Mouse (Mus musculus) forebrain, postnatal 0 days (tissue): ENCODE data around the gene Gm32742. TPM values are rescaled to one million over a fixed set of nuclear protein-coding genes. Genes with fewer than 3 reads are reported as not detected.

Experiments
- ATAC-seq: fragments of 200-750 bp; cut with Nextera tagmentation; 2 replicates; pipeline ENCODE4 v1.8.0; 2017; ENCODE audit warnings: mild to moderate bottlenecking, moderate library complexity
- DNase-seq: peaks from one replicate; pipeline ENCODE4 v3.0.0-alpha.2; 2015
- H3K27ac ChIP-seq: fragments of 300-500 bp; sonication (generic); 2 replicates; pipeline ENCODE4 v1.5.1; 2014; ENCODE audit warnings: low read depth, mild to moderate bottlenecking, antibody characterized with exemption, low read length, moderate library complexity, mixed read lengths
- H3K27me3 ChIP-seq: fragments of 300-500 bp; sonication (generic); 2 replicates; pipeline ENCODE4 v1.6.1; 2014; ENCODE audit warnings: mild to moderate bottlenecking, low read length, mixed read lengths; ENCODE audit not compliant: insufficient read depth
- H3K36me3 ChIP-seq: fragments of 300-500 bp; sonication (generic); 2 replicates; pipeline ENCODE4 v1.6.1; 2014; ENCODE audit warnings: mild to moderate bottlenecking, moderate library complexity; ENCODE audit not compliant: insufficient read depth
- H3K4me1 ChIP-seq: fragments of 300-500 bp; sonication (generic); 2 replicates; pipeline ENCODE4 v1.6.1; 2014; ENCODE audit warnings: antibody characterized with exemption; ENCODE audit not compliant: insufficient read depth
- H3K4me2 ChIP-seq: fragments of 300-500 bp; sonication (generic); 2 replicates; pipeline ENCODE4 v1.6.1; 2014; ENCODE audit warnings: low read depth, mild to moderate bottlenecking, moderate library complexity
- H3K4me3 ChIP-seq: fragments of 300-500 bp; sonication (generic); 2 replicates; pipeline ENCODE4 v1.5.1; 2014; ENCODE audit warnings: low read depth, low read length, mixed read lengths
- H3K9ac ChIP-seq: fragments of 300-500 bp; sonication (generic); 2 replicates; pipeline ENCODE4 v1.6.1; 2014; ENCODE audit warnings: mild to moderate bottlenecking
- H3K9me3 ChIP-seq: fragments of 300-500 bp; sonication (generic); 2 replicates; pipeline ENCODE4 v1.6.1; 2016; ENCODE audit warnings: low read length
- CTCF ChIP-seq: sonication (generic); IDR thresholded peaks from 2 replicates; pipeline ENCODE4 v1.5.1; 2016; ENCODE audit warnings: antibody characterized with exemption, control low read depth, low read depth
- WGBS: fragments of 180-500 bp; shearing (Covaris S2); extraction: QIAGEN DNeasy Blood & Tissue Kit; methylation state at CpG from one replicate; pipeline ENCODE4 v1.1.7; 2014; 5-methylcytosine and 5-hydroxymethylcytosine counted together
- polyA plus RNA-seq: library from polyadenylated mRNA; unstranded; fragments of >200 nt; fragmentation: Nextera tagmentation; extraction: Ambion mirVana; gene quantifications from 2 replicates; pipeline ENCODE4 v1.2.1, GENCODE M21; 2015
- total RNA-seq: library from RNA; depleted of rRNA; stranded (reverse); fragments of >200 nt; gene quantifications from 2 replicates; pipeline ENCODE4 v1.2.3, GENCODE M21; 2014

Gm32742 gene
- total and polyA plus RNA-seq, 2 experiments from 2014 or later, result 0.02 TPM; not detected in 1

DNA sequence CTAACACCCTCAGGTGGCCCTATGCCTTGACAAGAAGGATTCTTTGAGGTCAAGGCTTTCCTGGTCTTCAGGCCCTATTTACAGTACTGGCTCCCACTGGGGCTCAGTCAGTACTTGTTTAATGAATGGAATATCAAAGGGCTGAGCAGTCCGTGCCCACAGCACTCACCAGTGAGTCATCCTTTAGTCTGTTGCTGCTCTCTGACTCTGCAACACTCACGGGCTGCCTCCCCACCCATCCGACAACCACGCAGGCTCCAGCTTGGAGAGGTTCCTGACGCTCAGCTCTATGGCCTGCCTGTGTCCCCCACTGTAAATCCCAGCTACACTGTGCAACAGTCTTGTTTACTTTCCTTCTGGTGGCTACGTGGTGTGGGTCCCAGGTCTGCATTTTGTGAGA lies 5.0 kb upstream of the Gm32742 start:
- Histone ChIP-seq H3K4me3 (no peak overlapping the region), H3K9ac (no peak overlapping the region), H3K27me3 (no peaks in the 10 kb centered on the region), H3K9me3 (no peaks in the 10 kb centered on the region), H3K4me2 (no peak overlapping the region), H3K36me3 (no peaks in the 10 kb centered on the region), H3K4me1 (no peaks in the 10 kb centered on the region), H3K27ac (no peak overlapping the region)
- DNase-seq, result no peak
- ATAC-seq, result no peak
- no peak for TF ChIP-seq CTCF
- 80% methylated on average over 6 of the region's 6 CpGs for WGBS

DNA sequence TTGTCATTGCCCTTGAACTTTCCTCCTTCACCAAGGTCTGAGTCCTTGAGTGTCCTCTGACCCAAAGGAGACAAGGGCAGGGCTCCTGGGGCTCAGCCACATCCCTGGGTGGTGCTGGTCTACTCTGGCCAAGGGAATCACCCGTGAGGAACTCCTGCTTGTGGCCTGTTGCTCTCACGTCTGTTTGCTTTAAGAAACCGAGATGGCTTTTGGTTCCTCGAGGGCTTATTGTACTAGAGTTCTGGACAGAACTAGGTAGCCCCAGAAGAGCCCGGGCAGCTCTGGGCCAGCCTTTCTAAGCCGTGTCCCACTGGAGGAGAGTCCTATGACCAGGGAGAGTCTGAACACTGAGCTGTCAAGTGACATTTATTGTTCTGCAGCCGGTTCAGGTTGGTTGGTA lies 3.8 kb upstream of the Gm32742 start:
- ATAC-seq, result no peak
- H3K27ac ChIP-seq, result no peak overlapping the region
- H3K27me3 ChIP-seq, result no peaks in the 10 kb centered on the region
- H3K4me2 ChIP-seq, result no peak overlapping the region
- TF ChIP-seq CTCF, result no peak
- no peaks in the 10 kb centered on the region for H3K36me3 ChIP-seq
- H3K9ac ChIP-seq, result no peak overlapping the region
- H3K4me3 ChIP-seq, result no peak overlapping the region
- H3K4me1 ChIP-seq, result no peaks in the 10 kb centered on the region
- 88% methylated on average over 7 of the region's 7 CpGs for WGBS
- no peaks in the 10 kb centered on the region for H3K9me3 ChIP-seq
- no peak for DNase-seq

DNA sequence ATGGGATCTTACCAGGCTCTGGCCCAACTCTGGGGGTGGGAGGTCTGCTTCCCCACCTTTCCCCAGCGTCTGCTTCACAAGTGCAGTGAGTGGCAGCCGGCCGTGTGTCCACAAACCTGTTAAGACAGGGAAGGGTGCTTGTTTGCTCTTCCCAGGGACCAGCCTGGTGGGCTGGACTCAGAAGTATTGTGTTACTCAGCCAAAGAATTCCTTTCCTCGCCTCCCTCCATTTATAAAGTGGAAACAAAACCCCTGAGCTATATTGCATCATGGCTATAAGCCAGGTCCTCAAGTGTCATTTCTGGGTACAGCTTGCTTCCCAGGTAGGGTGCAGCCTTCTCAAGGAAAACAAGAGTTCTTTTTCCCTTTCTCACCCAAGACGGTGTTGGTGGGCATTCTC lies 3.4 kb upstream of the Gm32742 start:
- H3K4me2 ChIP-seq, result no peak overlapping the region
- H3K9ac ChIP-seq, result no peak overlapping the region
- no peaks in the 10 kb centered on the region for H3K9me3 ChIP-seq
- TF ChIP-seq CTCF, result no peak
- no peaks in the 10 kb centered on the region for H3K4me1 ChIP-seq
- H3K4me3 ChIP-seq, result no peak overlapping the region
- H3K27ac ChIP-seq, result no peak overlapping the region
- no peak for ATAC-seq
- H3K36me3 ChIP-seq, result no peaks in the 10 kb centered on the region
- no peaks in the 10 kb centered on the region for H3K27me3 ChIP-seq
- no peak for DNase-seq
- 63% methylated on average over 5 of the region's 5 CpGs for WGBS

DNA sequence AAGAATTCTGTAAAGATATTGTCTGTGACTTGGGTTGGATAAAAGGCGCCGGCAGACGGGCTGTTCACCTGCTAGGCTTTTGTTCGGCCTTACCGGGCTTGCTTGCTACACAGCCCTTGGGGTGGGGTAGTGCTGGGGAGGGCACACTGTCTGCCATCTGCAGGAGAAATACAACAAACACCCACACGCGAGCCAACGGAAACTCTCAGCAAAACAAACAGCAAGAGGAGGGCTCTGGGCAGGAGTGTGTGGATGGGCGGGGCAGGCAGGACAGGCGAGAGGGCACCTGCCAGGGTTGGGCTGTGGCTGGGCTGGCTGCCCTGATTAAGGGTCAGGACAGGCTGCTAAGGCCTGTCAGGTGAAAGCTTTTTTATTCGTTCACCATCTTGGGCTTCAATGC lies 2.6 kb upstream of the Gm32742 start:
- ATAC-seq (no peak), DNase-seq (no peak)
- Histone ChIP-seq H3K4me3 (no peak overlapping the region), H3K36me3 (no peaks in the 10 kb centered on the region), H3K4me1 (no peaks in the 10 kb centered on the region), H3K9me3 (no peaks in the 10 kb centered on the region), H3K9ac (no peak overlapping the region), H3K4me2 (no peak overlapping the region), H3K27me3 (no peaks in the 10 kb centered on the region), H3K27ac (no peak overlapping the region)
- TF ChIP-seq CTCF, result no peak
- WGBS, result 44% methylated on average over 11 of the region's 11 CpGs

DNA sequence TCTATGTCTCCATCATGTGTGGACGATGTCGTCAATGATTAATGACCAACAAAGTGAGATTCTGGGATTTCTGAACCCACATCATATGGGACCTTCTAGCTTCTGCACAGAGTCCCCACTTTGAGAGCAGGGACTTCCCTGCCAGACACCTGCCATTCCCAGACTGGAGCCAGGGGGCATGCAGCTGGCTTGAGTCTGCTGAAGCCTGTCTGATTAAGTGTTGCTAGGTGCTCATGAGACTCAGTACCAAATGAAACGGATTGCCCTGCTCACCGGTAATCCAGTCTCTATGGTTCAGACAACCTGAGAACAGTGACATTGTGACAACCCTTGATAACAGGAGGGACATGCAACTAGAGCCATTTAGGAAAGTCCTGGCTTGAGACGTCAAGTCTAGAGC lies 1.3 kb downstream of the Gm32742 start:
- Histone ChIP-seq H3K4me2 (no peak overlapping the region), H3K9me3 (no peaks in the 10 kb centered on the region), H3K36me3 (no peaks in the 10 kb centered on the region), H3K27me3 (no peaks in the 10 kb centered on the region), H3K9ac (no peak overlapping the region), H3K4me3 (no peak overlapping the region), H3K4me1 (no peaks in the 10 kb centered on the region), H3K27ac (no peak overlapping the region)
- no peak for ATAC-seq
- TF ChIP-seq CTCF, result peak; percentile 17; the same call in 1 of the 2 replicates
- 82% methylated on average over 5 of the region's 5 CpGs for WGBS
- DNase-seq, result no peak

DNA sequence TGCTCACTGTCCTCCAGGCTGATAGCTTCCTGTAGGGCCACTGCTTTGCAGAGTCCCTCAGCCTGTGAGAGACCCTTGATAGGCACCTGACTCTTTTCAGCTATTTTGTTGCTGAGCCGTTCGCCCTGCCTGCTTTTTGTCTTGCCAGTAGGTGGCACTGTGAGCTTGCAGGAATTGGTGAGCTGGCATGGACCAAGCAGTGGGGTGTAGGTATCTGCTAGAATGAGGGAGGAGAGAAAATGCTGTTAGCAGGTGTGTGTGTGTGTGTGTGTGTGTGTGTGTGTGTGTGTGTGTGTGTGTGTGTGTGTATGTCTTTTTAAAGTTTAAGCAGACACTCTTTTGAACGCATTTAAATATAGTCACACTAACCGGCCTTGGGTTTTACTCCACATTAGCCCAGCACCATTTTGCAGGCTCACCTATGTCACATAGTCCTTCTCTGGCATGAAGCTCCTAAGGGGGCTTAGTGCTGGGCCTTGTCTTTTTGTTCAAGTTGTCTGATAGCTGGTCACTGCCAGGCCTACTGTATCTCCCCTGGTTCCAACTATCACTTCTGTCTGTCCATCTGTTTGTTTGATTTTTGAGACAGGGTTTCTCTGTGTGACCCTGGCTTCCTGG lies 3.4 kb downstream of the Gm32742 start:
- no peaks in the 10 kb centered on the region for H3K9me3 ChIP-seq
- WGBS, result 32% methylated on average over 4 of the region's 4 CpGs
- peak; percentile 99 for TF ChIP-seq CTCF
- peak; percentile 85 for ATAC-seq
- no peak overlapping the region for H3K4me2 ChIP-seq
- DNase-seq, result peak; percentile 90
- H3K27ac ChIP-seq, result no peak overlapping the region
- H3K27me3 ChIP-seq, result no peaks in the 10 kb centered on the region
- H3K4me1 ChIP-seq, result no peaks in the 10 kb centered on the region
- no peak overlapping the region for H3K4me3 ChIP-seq
- H3K9ac ChIP-seq, result no peak overlapping the region
- H3K36me3 ChIP-seq, result no peaks in the 10 kb centered on the region

DNA sequence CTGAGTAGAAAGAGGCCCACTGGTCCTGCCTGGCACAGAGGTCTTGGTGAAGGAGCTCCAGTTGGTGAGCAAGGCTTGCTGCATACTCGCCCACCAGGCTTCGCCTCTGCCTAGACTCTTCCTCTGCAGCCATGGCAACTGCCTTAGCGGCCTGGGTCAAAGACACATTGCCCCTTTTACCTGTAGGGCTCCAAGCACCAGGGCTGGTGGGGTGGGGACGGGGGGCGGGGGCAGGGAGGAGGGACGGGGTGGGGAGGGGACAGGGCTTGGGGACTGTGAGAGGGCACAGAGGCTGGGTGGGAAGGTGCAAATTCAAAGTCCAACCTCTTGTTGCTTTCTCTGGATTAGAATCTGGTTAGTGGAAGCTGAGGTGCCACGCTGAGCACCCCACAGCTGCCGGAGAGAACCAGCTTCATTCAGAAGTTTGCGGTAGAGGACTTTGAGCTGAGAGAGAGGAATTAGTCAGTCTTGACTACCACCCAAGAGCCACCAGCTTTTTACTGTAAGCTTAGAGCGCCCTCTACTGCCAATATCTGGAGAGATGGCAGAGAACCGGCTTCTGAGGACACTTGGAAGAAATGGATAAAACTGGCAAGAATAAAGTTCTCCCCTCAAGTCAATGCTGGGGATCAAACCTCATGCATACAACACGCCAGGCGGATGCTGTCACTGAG lies 13.1 kb downstream of the Gm32742 start:
- DNase-seq (peak; percentile 95), ATAC-seq (peak; percentile 82)
- no peaks in the 10 kb centered on the region for H3K4me1 ChIP-seq
- H3K4me3 ChIP-seq, result no peak overlapping the region
- no peak overlapping the region for H3K4me2 ChIP-seq
- no peak overlapping the region for H3K27ac ChIP-seq
- no peaks in the 10 kb centered on the region for H3K36me3 ChIP-seq
- H3K9ac ChIP-seq, result no peak overlapping the region
- H3K9me3 ChIP-seq, result no peaks in the 10 kb centered on the region
- WGBS, result 21% methylated on average over 12 of the region's 13 CpGs
- H3K27me3 ChIP-seq, result no peaks in the 10 kb centered on the region; the same call in 1 of the 2 replicates
- TF ChIP-seq CTCF, result peak; percentile 87
